Mouse (Mus musculus): ENCODE results near the gene Acy3.
A peak's percentile ranks its signal among the peaks of the same experiment; 100 is the strongest.

DNA sequence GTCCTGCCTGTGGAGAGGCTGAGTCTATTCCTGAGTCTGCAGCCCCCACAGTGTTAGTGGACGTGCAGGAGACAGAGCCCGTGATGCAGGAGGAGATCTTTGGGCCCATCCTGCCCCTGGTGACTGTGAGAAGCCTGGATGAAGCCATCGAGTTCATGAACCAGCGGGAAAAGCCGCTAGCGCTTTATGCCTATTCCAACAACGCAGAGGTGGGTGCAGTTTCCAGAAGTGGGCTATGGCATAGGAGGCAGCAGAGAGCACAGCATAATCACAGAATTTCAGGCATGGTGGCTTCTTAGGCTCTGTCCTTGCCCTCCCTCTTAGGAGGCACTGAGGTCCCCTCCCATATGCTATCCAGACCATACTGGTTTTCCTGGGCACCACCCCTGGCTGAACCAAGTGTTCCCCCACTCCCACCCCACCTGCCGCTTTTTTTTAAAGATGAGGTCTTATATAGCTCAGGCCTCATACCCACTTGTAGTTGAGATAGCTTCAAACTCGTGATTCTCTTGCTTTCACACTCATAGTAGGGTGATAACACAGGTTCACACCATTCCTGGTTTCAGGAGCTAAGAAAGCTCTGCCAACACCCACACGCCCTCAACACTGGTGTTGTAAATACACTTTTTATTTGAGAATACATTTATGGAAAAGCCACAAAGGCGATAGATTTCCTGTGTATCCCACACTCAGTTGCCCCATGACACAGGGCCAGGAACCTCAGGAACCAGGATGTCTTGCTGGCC is 19.9 kb upstream of the Acy3 start:
- no peak for TF ChIP-seq POLR2AphosphoS2 (IDR thresholded peaks at IDR 0.05; ENCODE audit: low read depth, low read length)
- TF ChIP-seq E2F4 (IDR thresholded peaks at IDR 0.05; ENCODE audit: insufficient replicate concordance, low read depth, low read length): no peak
- TF ChIP-seq CTCF (conservative IDR thresholded peaks at IDR 0.05 in 1 of 2, IDR thresholded peaks at IDR 0.05 in 1 of 2; ENCODE audit: low read depth in 2 of 2, low read length in 2 of 2): peak in 1 of 2 experiments; percentile 24; a peak in 2 of 4 replicates
- no peak for TF ChIP-seq RAD21 (IDR thresholded peaks at IDR 0.05; ENCODE audit: low read depth, low read length)
- no peak for TF ChIP-seq POLR2A (IDR thresholded peaks at IDR 0.05; ENCODE audit: low read depth, low read length)
- no peak for TF ChIP-seq MEF2A (IDR thresholded peaks at IDR 0.05; ENCODE audit: borderline replicate concordance, low read depth, low read length)
- no peak for TF ChIP-seq ZNF384 (IDR thresholded peaks at IDR 0.05; ENCODE audit: low read depth, low read length)
- no peak for TF ChIP-seq SMC3 (IDR thresholded peaks at IDR 0.05; ENCODE audit: low read depth, low read length)
- no peak for TF ChIP-seq UBTF (IDR thresholded peaks at IDR 0.05; ENCODE audit: low read depth, low read length)
- TF ChIP-seq EP300 (IDR thresholded peaks at IDR 0.05; ENCODE audit: low read length): no peak
- TF ChIP-seq KAT2A (IDR thresholded peaks at IDR 0.05; ENCODE audit: insufficient replicate concordance, low read length): no peak

Measured in CH12.LX (cell line).